Mouse (Mus musculus): Measurements from ENCODE around the gene Elavl4.

Gene Elavl4

GRCm38 (mm10) chr4:110266804-110267575, 84.7 kb downstream of the Elavl4 start:
- DNase-seq (ENCODE audit: extremely low spot score) = no peak

GRCm38 (mm10) chr4:110264345-110264943, 87.3 kb downstream of the Elavl4 start:
- no peak for DNase-seq (ENCODE audit: extremely low spot score)

DNA sequence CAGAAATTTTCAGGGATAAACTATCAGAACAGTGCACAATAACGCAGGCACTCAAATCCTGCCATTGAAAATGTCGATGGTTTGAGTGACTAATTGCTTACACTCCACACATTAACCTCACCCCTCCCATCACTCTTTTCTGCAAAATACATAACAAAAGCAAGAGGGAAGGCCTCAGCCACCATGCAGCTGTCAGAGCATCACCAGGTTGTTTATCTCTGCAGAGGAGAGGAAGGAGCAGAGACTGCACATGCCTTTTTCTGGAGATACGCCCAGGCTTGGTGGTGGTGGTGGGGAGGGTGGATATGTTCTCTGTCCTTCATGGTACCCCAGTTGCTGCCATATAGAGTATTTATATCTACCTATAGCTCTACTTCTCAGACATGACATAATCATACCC, 94.3 kb downstream of the Elavl4 start:
- DNase-seq (ENCODE audit: extremely low spot score) = no peak

DNA sequence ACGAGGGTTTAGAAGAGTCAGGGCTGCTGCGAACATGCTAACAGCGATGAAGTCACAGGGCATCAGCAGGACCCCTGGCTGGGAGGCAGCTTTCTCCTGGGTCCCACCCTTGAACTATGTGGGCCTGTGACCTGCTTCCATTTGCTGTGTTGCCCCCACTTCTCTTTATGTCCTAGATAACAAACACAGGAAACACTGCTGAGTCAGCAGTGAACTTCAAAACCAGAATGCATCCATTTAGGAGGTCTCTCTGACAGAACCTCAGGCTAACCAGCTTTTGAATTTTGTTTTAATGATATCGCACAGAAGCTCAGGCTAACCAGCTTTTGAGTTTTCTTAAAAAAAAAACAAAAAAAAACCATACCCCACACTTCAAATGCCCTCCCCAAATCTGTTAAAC, 96.1 kb downstream of the Elavl4 start:
- no peak for DNase-seq (ENCODE audit: extremely low spot score)

GRCm38 (mm10) chr4:110250055-110250454, 101.7 kb downstream of the Elavl4 start:
- no peak for DNase-seq (ENCODE audit: extremely low spot score)

- no peak for DNase-seq (ENCODE audit: extremely low spot score)
Measured at GRCm38 (mm10) chr4:110242879-110243278, 108.8 kb downstream of the Elavl4 start.

- DNase-seq (ENCODE audit: extremely low spot score) = no peak
Measured at GRCm38 (mm10) chr4:110234554-110234953, 117.2 kb downstream of the Elavl4 start.

DNA sequence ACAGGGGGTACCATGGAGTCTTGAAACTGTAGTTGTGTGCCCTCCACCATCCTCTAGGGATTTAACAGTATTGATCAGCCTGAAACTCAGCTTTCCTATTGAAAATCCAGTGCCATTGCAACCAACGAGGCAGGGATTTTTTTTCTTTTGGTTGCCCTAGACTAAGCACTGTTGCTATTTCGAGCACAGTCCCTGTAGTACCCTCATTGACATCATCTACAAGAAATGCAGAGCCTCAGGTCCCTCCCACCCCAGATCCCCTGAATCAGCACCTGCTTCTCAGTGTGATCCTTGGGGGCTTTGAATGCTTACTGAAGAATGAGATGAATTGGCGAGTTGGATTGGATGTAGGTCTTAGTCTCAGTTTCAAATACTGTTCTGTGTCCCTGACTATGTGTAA, 119.4 kb downstream of the Elavl4 start:
- no peak for DNase-seq (ENCODE audit: extremely low spot score)

- DNase-seq (ENCODE audit: extremely low spot score) = no peak
Measured at GRCm38 (mm10) chr4:110231799-110232198, 119.9 kb downstream of the Elavl4 start.

- no peak for DNase-seq (ENCODE audit: extremely low spot score)
Measured at GRCm38 (mm10) chr4:110229652-110230051, 122.1 kb downstream of the Elavl4 start.

DNA sequence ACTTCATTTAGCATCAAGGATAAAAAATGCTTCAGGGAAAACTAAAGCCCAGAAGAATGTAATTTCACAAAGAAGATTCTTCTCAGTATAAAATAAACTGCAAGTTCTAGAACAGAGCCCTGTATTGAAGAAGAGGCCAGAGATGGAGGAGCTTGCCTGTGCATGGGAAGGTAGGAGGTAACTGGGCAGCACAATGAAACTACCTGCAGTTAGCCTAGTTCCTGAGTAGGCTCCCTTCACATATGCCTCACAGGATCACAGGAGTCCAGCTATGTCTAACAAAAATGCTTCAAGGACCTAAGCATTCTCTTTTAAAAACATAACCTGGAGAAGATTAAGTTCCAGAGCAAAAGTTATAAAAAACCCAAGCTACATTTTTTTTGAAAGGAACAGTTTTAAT, 122.5 kb downstream of the Elavl4 start:
- no peak for DNase-seq (ENCODE audit: extremely low spot score)

DNA sequence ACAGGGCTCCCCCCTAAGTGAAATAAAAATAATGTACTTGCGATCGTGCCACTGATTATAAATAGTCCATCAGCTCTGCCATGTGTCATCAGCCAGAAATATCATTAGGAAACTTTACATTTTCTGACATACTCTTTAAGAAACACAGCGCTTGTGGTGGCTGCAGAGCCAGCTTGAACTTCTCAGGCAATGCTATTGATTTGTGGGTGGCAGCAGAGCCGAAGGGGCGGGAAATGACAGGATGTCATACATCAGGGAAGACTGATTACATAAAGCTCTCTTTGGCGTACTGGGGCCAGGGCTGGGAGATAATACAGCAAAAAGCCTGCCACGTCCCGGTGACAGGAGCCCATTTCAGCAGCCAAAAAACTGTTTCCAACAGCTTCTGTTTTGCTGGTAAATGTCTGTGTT, 124.1 kb downstream of the Elavl4 start:
- no peak for DNase-seq (ENCODE audit: extremely low spot score)

- DNase-seq (ENCODE audit: extremely low spot score) = no peak
Measured at GRCm38 (mm10) chr4:110225492-110225891, 126.2 kb downstream of the Elavl4 start.

- no peak for DNase-seq (ENCODE audit: extremely low spot score)
Measured at GRCm38 (mm10) chr4:110218819-110219218, 132.9 kb downstream of the Elavl4 start.

DNA sequence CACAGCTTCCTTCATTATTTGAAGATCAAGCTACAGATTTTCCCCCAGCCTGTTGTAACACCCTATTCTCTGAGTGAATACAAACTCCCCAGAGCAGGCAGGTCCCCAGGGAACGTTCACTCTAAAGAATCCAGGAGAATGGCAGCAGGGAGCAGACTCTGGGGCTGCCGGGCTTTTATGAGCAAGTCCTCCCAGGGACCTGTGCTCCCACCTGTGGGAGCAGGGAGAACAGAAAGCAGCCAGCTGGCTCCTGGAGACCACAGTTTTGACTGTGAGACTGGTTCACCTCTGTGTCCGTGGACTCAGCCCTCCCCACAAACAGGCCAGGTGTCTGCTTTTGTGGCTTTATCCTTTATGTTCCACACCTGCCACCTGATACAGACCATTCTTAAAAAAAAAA, 134.2 kb downstream of the Elavl4 start:
- DNase-seq (ENCODE audit: extremely low spot score) = no peak

DNA sequence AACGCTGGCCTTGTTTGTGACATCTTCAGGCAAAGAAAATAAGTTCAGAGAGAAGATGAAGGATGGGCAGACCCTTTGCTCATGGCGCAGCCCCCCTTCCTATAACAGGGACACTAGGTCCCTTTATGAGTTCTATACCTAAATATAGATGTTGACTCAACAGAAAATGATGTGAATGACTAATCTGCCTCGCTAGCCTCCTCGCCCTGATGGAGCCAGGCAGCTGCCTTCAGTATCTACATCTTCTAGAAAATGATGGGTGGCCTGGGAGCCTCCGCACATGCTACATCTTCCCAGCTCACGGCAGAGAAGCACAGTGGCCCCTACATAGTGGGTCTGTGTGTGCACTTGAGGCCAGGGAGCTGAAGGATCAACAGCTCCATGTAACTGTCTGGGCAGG, 137.2 kb downstream of the Elavl4 start:
- no peak for DNase-seq (ENCODE audit: extremely low spot score)

GRCm38 (mm10) chr4:110213666-110214065, 138.0 kb downstream of the Elavl4 start:
- no peak for DNase-seq (ENCODE audit: extremely low spot score)

GRCm38 (mm10) chr4:110210246-110210645, 141.5 kb downstream of the Elavl4 start:
- no peak for DNase-seq (ENCODE audit: extremely low spot score)

DNA sequence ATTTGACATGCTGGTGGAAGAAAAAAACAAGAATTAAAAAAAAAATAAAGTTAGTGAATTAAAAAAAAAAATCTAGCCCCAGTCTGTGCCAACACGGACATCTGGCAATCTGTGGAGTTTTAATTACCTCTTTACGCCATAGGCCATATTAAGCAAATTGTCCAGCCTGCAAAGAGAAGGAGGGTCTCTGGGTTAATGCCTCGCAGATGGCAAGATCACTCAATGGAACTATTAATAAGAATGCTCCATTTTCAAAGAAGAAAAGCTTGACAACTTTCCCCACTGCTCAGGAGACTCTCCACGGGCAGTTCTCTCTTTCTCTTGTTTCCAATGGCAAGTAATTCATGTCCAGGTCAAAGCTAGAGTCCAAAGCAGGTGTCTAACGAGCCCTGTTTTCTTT, 142.1 kb downstream of the Elavl4 start:
- DNase-seq (ENCODE audit: extremely low spot score) = no peak

GRCm38 (mm10) chr4:110201680-110202079, 150.0 kb downstream of the Elavl4 start:
- DNase-seq (ENCODE audit: extremely low spot score) = no peak

DNA sequence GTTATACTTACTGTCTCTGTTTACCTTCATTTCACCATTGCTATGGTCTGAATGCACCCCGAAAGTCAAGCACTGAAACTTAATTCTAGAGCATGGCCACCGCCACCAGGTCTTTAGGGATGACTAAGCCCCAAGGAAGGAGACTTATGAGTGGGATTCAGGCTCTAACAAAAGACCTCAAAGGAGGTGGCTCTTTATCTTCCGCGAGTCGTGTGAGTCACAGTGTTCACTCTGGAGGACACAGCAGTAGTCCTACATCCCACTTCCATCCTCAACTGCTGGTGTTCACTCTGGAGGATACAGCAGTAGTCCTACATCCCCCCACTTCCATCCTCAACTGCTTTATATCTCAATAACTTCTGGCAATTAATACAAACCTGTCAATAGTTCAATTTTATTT, 151.8 kb downstream of the Elavl4 start:
- no peak for DNase-seq (ENCODE audit: extremely low spot score)

DNA sequence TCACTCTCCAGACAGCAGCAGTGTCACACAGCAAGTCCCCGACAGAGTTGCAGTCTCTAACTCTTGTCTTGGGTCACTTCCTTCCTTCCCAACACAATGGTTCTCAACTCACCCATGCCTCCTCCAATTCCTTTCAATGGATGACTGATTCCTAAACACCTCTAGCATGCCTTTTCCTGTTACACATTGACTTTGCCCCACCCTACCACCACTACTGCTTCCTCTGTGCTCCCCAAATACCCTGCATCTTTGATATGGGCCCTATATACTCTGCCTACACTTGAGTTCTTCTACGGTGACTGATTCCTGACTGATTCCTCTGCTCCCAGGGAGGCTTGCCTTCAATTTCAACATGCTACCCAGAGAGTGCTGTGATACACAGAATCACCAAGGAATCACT, 153.1 kb downstream of the Elavl4 start:
- DNase-seq (ENCODE audit: extremely low spot score) = no peak

DNA sequence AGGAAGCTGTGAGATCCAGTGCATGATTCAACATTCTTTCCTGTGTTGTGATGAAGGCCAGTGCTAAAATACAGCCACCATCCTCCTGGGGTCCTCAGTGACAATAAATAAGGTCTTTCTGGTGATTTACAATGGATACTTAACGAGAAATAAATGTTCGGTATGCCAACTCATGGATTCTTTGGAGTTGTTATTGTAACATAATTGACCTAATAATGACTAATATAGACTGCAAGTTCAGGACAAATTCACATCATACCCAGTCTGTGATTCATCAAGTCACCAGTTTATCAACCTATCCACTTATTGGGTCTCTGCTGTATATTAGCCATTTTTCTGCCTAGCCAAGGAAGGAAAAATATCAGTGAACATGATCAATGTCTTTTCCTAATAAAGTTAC, 174.4 kb downstream of the Elavl4 start:
- no peak for DNase-seq (ENCODE audit: extremely low spot score)

- no peak for DNase-seq (ENCODE audit: extremely low spot score)
Measured at GRCm38 (mm10) chr4:110172028-110172427, 179.7 kb downstream of the Elavl4 start.
